Mouse (Mus musculus) mesoderm, embryonic 11.5 days (tissue): ENCODE data around the gene Wdr31.
"Not testable (repeated sequence)": the region's sequence is repeated elsewhere in the genome, so short reads cannot be mapped to it uniquely, and the experiment has no call there.

Experiments
- DNase-seq: peaks from one replicate; pipeline ENCODE4 v3.0.0-alpha.2; 2012; ENCODE audit warnings: low read depth, low spot score

Gene Wdr31

DNA sequence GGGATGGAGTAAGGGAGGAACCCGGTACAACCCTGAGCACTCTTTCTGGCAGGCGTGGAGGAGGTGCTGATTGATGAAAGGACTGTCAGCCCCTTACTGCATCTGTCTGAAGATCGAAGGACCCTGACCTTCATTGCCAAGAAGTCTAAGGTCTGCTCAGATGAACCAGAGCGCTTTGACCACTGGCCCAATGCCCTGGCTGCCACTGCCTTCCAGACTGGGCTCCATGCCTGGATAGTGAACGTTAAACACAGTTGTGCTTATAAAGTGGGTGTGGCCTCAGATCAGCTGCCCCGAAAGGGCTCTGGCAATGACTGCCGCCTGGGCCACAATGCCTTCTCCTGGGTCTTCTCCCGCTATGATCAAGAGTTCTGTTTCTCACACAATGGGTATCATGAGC is 25.2 kb upstream of the Wdr31 start:
- no peak for DNase-seq

- DNase-seq = no peak
Measured at GRCm38 (mm10) chr4:62494230-62494629, 23.5 kb upstream of the Wdr31 start.

DNA sequence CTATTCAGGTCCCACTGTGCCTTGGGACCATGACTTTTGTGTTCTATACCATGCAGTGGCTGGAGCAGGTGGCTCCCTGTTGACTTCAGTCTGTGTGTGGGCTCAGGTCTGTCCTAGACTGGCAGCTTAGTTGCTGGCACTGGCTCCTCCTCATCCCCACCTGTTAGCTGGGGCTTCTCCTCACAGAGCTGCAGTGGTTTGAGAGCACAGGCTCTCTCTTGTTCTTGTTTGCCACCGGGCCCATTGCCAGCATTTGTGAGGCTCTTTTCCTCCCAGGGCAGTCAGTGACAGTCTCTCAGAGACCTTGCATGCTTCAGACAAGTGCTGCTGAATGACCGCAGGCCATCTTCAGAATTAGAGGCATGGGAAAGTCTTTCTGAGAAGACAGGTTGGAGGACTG is 22.0 kb upstream of the Wdr31 start:
- no peak for DNase-seq

- DNase-seq = no peak
Measured at GRCm38 (mm10) chr4:62487914-62488313, 17.2 kb upstream of the Wdr31 start.

- no peak for DNase-seq
Measured at GRCm38 (mm10) chr4:62487172-62487571, 16.5 kb upstream of the Wdr31 start.

DNA sequence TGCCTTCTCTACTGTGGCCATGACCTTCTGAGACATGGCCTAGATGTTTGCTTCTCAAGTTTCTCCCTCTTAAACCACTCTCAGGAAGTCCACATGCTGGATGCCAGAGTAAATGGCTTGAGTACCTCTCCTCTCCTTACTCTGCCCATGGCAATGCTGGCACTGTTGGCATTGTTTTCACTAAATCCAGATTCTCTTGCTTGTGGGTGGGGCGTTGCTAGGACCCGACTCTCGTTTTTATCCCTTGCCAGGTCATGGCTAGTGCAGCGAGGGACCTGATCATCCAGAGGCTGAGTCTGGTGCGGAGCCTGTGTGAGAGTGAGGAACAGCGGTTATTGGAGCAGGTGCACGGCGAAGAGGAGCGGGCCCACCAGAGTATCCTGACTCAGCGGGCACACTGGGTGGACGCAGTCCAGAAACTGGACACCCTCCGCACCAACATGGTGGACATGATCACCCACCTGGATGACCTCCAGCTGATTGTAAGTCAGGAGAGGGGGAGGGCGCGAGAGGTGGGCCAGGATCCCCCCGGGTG is 15.5 kb upstream of the Wdr31 start:
- no peak for DNase-seq

DNA sequence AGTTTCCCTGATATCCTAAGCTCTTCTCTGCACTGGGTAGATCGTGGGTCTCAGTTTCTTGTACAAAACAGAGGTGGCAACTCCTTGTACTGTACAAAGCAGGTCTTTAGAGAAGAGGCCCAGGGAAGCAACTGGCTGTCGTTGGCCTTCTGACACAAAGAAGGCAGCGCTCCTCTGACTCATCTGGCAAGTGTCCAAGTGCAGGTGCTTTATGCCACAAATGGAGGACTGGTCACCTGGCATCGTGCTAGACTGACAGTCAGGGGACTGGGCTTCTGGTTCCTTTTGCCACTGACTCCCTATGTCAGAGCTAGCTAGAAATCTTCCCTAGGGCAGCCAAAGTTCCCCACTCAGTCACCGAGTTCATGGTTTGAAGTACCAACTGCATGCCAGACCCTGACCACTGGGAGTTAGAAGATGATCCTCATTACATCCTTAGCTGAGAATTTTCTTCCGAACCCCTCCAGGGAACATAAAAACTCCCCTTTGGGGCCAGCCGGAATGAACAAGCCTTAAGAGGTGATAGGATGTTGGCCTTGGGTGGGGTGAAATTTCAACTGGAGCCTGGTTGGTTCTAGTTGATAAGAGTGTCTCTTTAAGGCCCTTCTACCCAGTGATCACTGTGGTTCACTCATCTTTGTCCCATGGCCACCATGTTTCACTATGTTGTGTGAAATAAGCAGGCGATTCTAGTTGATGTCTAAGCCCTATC is 14.9 kb upstream of the Wdr31 start:
- no peak for DNase-seq

DNA sequence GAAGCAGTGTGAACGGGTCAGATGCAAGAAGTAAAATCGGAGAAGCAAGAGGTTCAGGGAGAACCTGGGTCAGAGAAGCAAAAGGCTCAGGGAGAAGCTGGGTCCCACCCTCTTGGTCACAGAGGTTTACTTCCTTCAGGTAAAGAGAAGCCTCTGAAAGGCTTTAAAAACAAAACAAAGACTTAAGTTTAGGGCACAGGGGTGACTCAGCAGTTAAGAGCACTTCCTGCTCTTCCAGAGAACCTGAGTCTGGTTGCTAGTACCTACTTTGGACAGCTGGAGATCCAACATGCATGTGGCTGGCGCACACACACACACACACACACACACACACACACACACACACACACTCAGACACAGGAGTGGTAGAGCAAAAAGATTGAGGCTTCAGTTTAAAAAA is 14.2 kb upstream of the Wdr31 start:
- DNase-seq = no peak

DNA sequence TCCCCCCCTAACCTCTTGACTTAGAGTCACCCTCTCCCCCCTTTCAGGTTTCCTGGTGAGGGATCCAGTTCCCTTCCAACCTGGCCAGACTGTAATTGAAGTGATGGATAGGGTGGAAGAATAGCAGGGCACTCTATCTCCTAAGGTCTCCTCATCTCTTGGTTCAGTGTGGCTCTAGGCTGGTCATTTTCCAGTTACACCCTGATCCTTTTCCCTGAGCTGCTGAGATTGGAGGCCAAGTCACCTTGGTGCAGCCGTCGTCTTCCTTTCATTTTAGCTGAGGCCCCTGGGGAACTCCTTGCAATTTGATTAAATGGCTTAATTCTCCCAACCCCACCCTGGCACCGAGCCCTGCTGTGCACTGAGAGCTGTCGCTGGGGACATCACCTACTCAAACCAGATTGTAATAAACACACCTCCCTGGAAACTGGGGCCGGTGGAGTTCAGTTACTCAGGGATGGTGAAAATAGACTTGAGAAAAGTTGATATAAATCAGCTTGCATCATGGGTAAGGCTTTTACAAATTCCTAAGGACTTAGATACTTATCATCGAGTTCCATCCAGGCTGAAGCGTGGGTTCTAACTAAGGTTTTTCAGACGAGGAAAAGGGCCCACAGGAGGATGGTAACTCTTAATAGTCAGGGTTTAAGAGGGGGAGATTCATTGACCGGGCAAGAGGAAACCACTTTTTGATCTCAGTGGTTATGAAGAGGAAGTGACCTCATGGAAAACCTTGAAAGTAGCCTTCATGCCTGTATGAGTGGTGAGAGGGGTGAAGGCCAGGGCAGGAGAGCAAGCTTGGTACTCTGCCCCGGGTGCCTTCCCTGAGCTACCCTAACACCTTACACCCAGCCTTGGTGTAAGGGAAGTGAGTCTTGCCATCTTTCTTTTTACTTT is 10.3 kb upstream of the Wdr31 start:
- DNase-seq = no peak

- DNase-seq = no peak
Measured at GRCm38 (mm10) chr4:62479937-62480708, 9.4 kb upstream of the Wdr31 start, which contains the start of gene Bspry. Gene Bspry, plus strand, starts transcription at chr4:62480053.

DNA sequence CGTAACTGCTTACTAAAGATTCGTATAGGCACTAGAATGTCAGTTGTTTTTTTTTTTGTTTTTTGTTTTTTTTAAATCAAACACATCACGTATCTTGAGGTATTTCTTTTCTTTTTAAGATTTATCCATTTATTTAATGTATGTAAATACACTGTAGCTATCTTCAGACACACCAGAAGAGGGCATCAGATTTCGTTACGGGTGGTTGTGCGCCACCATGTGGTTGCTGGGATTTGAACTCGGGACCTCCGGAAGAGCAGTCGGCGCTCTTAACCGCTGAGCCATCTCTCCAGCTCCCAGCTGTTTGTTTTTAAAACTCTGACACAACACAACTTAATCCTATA is 8.9 kb upstream of the Wdr31 start:
- DNase-seq = not testable (repeated sequence)

DNA sequence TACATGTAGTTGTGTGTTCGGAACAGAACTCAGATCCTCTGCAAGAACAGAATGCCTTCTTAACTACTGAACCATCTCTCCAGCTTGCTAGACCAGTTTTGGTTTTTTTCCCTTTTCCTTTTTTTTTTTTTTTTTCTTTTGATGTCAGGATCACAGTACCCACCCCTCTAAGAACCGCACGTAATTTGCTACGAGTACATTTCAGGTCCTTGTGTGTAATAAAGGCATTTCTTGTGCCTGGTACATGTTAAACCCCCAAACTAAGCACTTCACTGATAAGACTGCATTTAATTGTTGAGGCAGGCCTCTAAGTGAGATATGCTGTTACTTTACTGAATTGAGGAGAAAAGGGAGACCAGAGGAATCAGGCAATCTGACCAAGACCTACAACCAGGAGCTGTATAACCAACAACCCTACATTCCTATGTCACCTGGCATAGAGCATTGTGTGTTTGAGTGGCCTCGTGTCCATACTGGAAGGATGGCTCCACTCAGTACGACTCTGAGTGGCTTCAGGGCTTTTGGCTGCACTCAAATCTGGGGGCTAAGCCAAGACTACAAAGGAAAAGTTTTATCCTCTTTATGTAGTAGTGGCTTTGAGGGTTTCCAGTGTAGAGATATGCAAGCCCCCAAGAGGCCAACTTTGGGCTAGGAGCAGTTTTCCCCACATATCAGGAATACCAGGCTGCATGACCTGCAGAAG is 7.0 kb upstream of the Wdr31 start:
- no peak for DNase-seq

DNA sequence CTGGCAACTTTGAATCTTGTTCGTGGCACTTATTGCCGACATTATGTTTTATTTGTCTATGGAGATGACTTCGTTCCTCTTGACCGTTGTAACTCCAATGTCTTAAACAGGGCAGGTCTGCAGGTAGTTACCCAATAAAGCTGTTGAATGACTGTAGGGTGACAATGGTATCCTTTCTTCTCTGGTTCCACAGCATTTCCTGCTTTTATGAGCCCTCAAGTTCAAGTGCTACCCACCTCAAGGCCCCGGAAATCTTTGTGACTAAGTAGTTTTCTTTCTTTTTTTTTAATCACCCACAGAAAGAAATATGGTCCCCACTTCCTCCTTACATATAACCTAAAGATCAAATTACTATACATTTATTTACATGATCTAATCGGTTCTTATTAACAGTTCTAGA is 5.1 kb upstream of the Wdr31 start:
- no peak for DNase-seq

DNA sequence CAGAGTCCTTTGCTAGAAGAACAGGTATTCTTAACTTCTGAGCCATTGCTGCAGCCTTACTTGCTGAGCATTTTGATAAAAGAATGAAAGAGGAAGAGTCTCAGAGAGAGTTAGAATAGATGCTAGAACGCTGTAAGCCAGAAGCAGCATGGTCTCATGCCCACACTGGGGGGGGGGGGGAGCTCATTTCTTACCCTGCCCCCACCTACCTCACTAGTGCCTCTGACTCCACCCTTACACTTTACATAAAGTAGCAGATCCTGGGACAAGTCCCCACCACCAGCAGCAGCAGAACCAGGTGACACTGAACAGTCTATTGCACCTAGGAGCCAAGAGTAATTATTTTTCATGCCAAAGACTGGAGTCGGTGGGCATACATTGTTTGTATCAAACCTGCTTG is 4.4 kb upstream of the Wdr31 start:
- DNase-seq = no peak

DNA sequence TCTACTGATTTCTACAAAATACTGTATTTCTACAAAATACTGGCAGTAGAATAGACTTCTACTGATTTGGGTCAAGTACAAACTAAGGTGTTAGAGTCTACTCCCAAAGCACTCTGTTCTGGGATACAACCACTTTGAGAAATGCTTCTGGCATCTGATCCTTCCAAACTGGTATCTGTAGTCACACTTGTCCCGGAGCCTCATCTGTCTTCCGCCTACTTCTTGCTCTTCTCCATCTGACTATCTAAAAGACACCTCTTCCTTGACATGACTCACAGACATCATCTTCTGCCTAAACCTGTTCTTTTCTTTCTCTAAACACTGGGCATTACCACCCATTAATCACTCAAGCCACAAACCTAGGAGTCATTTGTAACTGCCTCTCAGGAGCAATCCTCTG is 1.4 kb upstream of the Wdr31 start:
- no peak for DNase-seq

DNA sequence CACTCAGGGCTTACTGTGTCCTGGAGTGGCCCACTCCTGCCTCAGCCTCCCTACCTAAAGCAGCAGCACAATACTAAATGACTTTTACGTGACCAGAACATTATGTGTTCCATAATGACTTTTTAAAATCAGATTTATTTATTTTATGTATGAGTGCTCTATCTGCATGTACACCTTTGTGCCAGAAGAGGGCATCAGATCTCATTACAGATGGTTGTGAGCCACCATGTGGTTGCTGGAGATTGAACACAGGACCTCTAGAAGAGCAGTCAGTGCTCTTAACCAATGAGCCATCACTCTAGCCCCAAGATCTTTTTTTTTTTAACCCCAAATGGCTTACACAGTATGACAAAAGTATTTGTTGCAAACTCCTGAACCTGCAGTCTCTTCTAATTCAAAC is 2.5 kb downstream of the Wdr31 start:
- no peak for DNase-seq

GRCm38 (mm10) chr4:62463124-62463523 is 7.6 kb downstream of the Wdr31 start:
- DNase-seq = no peak

- DNase-seq = no peak
Measured at GRCm38 (mm10) chr4:62460348-62460747, 10.3 kb downstream of the Wdr31 start.

- no peak for DNase-seq
Measured at GRCm38 (mm10) chr4:62459081-62459480, 11.6 kb downstream of the Wdr31 start.

- DNase-seq = peak; percentile 29
Measured at GRCm38 (mm10) chr4:62454995-62455394, 15.7 kb downstream of the Wdr31 start.

DNA sequence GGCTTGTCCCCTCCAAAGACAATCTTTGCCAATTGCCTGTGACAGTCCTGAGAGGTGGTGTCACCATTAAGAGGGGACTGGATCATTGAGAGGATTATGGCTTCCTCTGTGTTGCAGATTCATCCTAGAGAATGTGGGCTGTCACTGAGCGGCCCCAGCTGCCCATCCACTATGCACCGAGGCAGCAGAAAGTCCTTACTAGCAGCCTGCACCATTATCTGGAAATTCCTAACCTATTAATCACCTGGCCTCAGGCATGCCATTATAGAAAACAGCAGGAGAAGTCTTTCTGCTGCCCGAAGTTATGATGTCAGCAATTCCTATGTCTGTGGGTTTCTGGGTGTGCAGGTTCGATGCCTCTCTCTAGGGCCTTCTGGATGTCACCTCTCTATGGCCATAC is 29.7 kb downstream of the Wdr31 start:
- DNase-seq = no peak
